Mouse (Mus musculus) splenic B cell, adult 2 months (primary cell): ENCODE measurements around the gene Cgnl1.

Source experiments
- DNase-seq: peaks from one replicate; pipeline ENCODE4 v3.0.0-alpha.2; 2011; ENCODE audit warnings: low read depth, low spot score
- H3K27me3 ChIP-seq: 2 replicates; pipeline ENCODE4 v1.6.1; 2012; ENCODE audit warnings: mild to moderate bottlenecking, low read length, moderate library complexity, mixed read lengths; ENCODE audit not compliant: control insufficient read depth, poor library complexity, insufficient read depth, severe bottlenecking
- H3K36me3 ChIP-seq: 2 replicates; pipeline ENCODE4 v1.6.1; 2012; ENCODE audit warnings: mild to moderate bottlenecking, low read length, moderate library complexity, mixed read lengths; ENCODE audit not compliant: control insufficient read depth, poor library complexity, insufficient read depth, severe bottlenecking

The Cgnl1 gene

DNA sequence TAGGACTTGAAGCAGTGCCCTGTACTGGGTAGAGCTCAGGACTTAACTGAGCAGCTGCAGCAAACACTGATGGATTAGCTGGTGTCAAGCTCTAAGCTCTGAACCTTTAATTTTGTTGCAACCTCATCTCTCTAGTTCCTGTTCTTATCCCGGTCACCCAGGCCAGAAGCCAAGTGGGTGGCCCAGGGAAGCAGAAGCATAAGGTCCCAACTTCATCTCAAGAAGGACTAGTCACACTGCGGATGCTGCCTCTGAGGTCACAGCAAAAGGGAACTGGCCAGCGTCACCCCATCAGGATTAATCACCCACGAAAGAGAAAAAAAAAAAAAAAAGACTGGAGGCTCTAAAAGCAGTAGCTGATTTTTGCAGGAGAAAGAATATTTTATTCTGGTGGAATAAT, 14.5 kb downstream of the Cgnl1 start:
- Histone ChIP-seq H3K36me3 (no peaks in the 10 kb centered on the region), H3K27me3 (no peaks in the 10 kb centered on the region)
- no peak for DNase-seq

DNA sequence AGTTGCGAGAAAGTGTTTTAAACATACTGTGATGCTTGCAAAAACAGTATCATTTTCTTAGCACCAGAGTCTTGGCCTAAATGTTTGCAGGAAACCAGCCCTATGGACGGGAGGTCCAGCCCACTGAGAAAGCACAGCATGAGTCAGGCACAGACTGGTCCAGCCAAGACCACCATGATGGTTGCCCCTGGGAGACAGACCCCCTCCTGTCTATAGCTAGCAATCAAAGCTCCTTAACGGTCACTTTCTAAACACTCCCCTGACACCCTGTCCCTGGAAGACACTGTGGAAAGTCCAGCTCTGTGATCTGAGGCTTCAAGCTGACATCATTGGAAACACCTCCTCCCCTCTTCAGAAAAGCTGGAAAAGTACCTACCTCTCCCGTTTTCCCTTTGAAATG, 17.4 kb downstream of the Cgnl1 start:
- Histone ChIP-seq H3K27me3 (no peaks in the 10 kb centered on the region), H3K36me3 (no peaks in the 10 kb centered on the region)
- no peak for DNase-seq

DNA sequence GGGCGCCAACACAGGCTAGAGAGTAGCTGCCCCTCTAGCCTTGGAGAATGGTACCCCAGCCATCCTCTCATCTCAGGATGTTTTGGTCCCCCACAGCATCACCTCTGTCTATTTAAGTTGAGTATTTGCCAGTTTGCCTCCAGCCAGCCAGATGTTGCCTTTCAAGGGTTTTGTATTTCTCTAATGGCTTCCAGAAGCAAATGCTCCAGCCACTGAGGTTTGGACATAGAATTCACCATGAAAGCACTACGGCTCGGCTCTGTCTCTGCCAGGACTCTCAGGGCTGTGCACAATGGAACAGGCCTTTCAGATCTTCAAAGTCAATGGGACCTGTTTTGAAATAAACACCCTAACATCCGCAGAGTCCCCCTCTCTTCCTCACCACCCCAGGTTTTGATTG, 17.9 kb downstream of the Cgnl1 start:
- DNase-seq: no peak
- Histone ChIP-seq H3K27me3 (no peaks in the 10 kb centered on the region), H3K36me3 (no peaks in the 10 kb centered on the region)

DNA sequence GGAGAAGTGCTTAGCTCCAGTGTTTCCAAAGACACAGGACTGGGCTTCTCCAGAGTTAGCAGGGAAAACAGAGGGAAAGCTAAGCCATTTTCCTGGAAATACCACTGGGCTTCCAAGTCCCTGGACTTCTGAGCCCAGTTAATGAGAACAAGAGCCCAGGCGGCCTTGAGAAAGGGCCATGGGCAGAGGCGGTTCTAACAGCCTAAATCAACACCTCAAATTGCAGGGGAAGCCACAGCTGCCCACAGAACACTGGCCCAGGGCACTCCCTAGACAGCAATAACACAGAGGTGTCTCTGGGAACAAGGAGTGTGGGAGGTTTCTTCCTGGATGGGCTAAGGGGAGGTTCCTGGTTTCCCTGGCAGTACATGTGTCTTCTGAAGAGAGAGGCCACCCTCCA, 18.3 kb downstream of the Cgnl1 start:
- no peaks in the 10 kb centered on the region for H3K36me3 ChIP-seq
- no peaks in the 10 kb centered on the region for H3K27me3 ChIP-seq
- DNase-seq: no peak

DNA sequence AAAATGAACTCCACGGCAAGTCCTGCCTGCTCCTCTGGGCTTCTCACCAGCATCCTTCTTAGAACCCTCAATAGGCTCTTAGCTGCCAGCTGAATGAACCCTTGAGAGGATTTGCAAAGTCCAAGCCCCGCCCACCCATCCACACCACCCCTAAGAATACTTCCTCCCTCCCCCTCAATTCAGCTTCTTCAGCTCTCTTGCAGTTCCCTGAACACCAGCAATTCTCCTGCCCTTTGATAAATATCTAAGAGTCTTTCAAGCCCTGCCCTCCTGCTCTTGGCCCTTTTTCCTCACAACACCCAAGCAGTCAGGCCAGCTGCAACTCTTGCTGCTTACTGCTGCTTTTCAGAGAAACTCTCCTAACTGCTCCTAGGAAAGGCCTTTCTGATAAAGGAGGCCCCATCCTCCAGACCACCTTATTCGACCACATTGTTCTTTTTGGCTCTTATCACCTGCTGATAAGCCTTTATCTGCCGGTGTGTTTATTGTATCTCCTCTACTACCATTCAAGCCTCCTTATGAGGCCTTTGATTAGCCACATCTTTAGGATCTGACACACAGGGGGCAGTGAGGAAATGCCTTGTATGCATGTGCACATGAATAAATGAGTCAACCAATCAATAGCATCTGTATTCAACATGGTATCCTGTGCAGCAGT, 21.3 kb downstream of the Cgnl1 start:
- Histone ChIP-seq H3K36me3 (no peaks in the 10 kb centered on the region), H3K27me3 (no peaks in the 10 kb centered on the region)
- DNase-seq: no peak

DNA sequence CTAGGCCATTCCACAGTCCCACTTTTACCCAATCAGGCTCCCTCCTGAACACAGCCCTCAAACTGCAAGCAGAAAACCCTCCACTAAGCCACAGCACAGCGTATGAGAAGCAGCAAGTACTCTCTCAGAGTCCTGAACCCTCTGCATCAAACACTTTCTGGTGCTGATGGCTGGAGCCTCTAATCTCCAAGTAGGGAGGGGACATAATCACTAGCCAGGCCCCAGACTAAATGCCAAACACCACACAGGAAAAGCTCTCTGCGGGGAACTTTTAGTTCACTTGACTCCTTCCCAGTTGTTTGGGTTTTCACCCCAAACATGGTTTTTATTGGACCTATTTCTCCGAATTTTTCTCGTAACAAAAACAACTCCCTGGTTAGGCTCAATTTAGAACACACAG, 25.0 kb downstream of the Cgnl1 start:
- DNase-seq: no peak
- no peaks in the 10 kb centered on the region for H3K27me3 ChIP-seq
- H3K36me3 ChIP-seq: no peaks in the 10 kb centered on the region

DNA sequence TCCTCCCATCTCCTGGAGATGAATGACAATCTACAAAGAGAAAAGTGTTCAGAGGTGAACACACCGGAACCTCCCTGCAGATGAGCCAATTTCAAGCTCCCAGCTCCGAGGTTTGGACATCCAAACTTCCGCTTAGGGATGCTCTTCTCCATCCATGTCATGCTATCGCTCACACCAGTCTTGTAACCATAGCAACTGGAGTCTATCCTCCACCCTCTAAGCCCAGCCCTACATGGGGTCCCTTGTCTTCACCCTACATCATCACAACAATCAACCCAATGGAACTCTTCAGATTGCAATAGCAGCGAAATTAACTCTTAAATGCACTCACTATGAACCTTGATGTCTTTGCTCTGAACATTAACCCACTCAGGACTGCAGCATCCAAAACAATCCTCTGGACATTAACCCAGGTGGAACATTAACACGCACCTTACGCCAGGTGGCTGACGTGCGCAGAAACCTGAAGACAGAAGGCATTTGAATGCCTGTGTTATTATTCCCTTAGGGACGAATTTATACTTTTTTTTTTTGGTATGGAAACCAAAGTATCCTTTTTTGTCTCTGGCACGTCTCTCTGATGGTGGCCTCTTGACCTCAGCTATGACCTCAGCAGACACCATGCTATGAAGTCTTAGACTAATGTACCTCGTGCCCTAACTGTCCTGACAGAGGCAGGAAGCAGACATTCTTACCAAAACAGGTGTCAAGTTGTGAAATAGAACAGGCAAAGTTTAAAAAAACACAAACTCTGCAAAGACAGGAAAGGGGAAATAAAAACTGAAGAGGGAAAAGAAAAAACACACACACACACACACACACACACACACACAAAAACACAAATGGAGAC, 33.1 kb downstream of the Cgnl1 start:
- H3K36me3 ChIP-seq: no peaks in the 10 kb centered on the region
- no peaks in the 10 kb centered on the region for H3K27me3 ChIP-seq
- no peak for DNase-seq

DNA sequence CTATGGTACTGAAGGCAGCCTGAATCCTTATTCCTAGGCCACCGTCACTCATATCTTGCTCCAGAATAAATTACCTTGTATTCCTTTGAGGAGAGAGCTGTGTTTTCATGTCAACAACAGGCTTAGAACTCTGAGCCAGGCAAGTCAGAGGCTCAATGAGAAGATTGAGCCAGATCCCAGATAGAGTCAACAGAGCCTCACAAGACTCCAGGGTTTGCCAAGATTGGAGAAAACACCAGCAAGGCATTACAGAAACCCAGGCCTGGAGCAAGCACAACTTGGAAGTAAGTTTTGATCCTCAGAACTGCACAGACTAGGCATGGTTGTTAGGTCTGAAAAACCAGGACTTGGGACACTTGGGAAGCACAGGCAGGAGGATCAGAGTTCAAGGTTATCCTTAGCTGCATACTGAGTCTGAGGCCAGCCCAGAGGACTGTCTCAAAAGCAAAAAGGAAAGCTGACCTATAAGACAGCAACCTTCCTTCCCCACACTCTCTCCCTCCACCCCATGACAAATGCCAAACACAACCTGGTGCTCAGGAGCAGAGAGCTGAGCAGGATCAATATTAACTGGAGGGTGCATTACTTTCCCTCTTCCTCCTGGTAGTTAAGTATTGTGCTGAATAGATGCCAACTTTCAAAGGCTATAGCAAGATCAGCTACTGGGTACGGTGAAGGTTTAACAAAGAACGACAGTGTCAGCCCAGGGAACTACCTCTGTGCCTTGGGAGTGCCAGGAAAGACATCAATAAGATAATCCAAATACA, 34.0 kb downstream of the Cgnl1 start:
- DNase-seq: no peak
- Histone ChIP-seq H3K27me3 (no peaks in the 10 kb centered on the region), H3K36me3 (no peaks in the 10 kb centered on the region)

DNA sequence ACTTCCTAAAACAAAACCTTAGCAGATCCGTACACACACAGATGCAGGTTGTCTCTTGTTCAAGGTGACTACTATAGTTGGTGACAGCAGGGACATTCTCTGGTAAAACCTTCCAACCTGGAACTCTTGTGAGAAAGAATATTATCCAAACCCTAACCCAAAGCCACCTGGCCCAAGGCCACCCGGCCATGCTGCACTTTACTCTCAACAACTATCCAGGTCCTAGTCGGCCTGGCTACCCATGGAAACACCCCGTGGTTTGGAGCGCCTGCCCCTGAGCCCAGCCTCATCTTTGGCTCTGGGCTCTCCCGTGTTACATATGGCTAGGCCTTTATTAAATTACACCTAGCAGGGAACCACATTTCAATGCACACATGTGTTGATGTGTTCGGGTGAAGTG, 35.5 kb downstream of the Cgnl1 start:
- DNase-seq: no peak
- no peaks in the 10 kb centered on the region for H3K27me3 ChIP-seq
- no peaks in the 10 kb centered on the region for H3K36me3 ChIP-seq

DNA sequence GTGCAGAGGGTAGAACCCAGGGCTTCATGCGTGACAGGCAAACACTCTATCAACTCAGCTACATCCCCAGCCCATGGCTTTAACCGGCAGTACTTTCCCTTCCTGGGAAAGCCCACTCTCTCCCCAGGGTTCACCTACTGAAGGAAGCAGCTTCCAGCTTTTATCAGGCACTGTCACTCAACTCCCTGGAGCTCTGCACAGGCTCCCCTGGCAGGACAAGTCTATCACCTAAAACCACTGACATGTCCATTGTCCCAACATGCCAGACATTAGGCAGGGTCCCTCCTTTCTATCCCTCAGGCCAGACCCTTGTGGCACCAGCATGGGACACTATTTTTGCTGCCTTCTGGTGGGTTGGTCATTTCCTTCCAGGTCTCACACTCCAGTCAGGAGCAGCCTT, 37.8 kb downstream of the Cgnl1 start:
- H3K27me3 ChIP-seq: no peaks in the 10 kb centered on the region
- H3K36me3 ChIP-seq: no peaks in the 10 kb centered on the region
- DNase-seq: no peak

DNA sequence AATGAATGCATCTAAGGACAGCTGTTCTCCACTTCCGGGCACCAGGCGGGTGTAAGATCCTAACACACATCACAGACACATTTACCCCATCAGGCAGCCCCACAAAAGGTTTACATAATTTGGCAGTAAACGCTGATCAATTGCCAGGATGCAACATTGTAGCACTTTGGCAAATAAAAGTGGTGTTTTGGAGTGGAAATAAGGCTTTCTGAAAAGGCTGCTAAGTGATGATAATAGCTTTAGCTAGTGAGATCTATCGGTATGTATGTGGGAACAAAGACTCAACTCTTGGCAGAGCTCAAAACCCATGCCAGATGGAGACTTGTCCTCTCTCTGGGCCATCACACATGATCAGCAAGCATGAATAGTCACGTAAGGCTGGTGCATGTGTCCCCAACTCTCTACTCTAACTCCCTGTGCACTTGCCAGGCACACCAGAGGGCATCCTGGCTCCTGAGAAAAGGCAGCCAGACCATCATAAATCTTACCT, 42.5 kb downstream of the Cgnl1 start:
- H3K27me3 ChIP-seq: no peaks in the 10 kb centered on the region
- H3K36me3 ChIP-seq: no peaks in the 10 kb centered on the region
- DNase-seq: no peak

DNA sequence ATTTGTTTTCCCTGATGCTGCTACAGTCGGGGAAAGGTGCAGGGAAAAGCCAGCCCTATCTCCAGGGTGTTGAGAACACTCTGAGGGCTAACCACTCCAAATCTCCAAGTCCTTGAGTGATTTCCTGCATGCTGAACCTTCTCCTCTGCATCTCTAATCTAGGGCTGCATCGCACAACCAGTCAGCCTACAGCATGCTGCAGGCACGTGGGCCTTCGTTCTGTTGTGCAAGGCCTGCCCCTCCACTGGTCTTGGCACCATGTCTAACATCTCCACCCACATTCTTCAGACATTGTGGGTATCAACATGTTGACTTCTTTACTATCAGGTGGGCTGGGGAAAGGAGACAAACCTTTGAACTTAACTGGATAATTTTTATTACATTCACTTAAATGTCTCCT, 44.2 kb downstream of the Cgnl1 start:
- Histone ChIP-seq H3K36me3 (no peaks in the 10 kb centered on the region), H3K27me3 (no peaks in the 10 kb centered on the region)
- no peak for DNase-seq

DNA sequence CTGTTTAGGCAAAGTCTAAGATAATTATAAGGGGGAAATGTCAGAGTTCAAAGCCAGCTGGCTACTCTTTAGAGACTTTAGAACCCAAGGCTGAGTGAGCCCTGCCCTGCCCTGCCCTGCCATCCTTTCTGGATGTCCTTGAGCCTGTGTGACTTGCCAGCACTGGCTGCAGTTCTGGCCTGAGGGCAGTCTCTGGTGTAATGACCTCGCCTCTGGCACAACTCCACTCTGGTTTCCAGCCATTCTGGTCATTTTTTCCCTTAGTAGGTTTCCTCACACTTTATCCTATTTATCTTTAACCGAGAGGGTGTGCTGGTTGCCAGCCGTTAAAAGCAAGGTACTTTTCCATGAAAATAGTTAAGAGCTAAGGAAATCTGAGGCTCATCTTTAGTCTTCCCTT, 45.3 kb downstream of the Cgnl1 start:
- H3K36me3 ChIP-seq: no peaks in the 10 kb centered on the region
- no peaks in the 10 kb centered on the region for H3K27me3 ChIP-seq
- DNase-seq: no peak

DNA sequence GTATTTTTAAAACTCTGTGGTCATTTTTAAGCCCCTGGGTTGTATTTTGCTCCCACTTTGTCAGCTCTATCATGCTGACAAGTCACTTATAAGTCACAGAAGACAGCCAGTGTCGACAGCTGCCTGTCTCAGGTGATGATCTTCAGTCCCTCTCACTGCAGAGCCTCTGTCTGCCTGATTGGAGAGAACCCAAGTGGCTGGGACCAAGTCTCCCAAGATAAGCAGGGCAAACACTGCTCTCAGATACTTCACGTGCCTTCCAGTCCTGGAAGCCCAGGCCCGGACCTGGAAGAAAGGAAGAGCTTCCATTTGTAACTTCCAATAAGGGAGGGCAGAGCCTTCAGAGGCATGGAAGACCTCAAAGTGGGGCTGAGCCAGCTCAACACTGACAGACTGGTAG, 49.0 kb downstream of the Cgnl1 start:
- Histone ChIP-seq H3K27me3 (no peaks in the 10 kb centered on the region), H3K36me3 (no peaks in the 10 kb centered on the region)
- DNase-seq: no peak

DNA sequence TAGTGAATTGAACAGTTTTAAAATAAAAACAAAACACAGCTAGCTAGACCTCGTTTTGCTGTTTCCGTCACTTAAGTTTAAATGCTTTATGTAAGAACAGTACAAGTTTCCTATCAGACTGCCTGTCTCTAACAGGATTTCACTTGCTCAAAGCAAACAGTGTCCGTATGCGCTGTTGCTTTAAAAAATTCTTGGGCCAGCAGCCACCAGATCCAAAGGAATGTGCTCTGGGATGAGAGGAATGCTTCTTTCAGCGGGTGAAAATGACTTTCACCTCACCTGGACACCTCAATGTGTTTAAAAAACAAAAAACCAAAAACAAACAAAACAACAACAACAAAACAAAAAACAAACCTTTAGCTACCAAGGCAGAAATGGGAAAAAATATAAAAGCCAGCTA, 54.4 kb downstream of the Cgnl1 start:
- Histone ChIP-seq H3K27me3 (no peaks in the 10 kb centered on the region; the same call in 1 of the 2 replicates), H3K36me3 (no peaks in the 10 kb centered on the region)
- no peak for DNase-seq
